Mouse (Mus musculus) liver, adult 2 months (tissue): ENCODE results near the gene Mpg. TPM values are rescaled to one million over a fixed set of nuclear protein-coding genes. Genes with fewer than 3 reads are reported as not detected.

ENCODE experiments used
- DNase-seq: peaks from one replicate; pipeline ENCODE4 v3.0.0-alpha.2; 2011; ENCODE audit warnings: low read depth, low spot score; ENCODE audit errors: extremely low read depth
- H3K27ac ChIP-seq: fragments of 200-500 bp; replicated peaks from 2 replicates; pipeline ENCODE4 v1.5.1; 2012; ENCODE audit warnings: low read depth, mild to moderate bottlenecking, control low read depth, inconsistent platforms, low read length; ENCODE audit not compliant: insufficient read depth
- H3K27me3 ChIP-seq: fragments of 200-500 bp; 2 replicates; pipeline ENCODE4 v1.6.1; 2012; ENCODE audit warnings: mild to moderate bottlenecking, moderate library complexity, low read length, inconsistent platforms; ENCODE audit not compliant: control insufficient read depth, insufficient read depth
- H3K36me3 ChIP-seq: fragments of 200-500 bp; 2 replicates; pipeline ENCODE4 v1.6.1; 2012; ENCODE audit warnings: low read length, inconsistent platforms; ENCODE audit not compliant: control insufficient read depth, insufficient read depth
- H3K4me1 ChIP-seq: fragments of 200-500 bp; 2 replicates; pipeline ENCODE4 v1.6.1; 2011; ENCODE audit warnings: low read length; ENCODE audit not compliant: control insufficient read depth, insufficient read depth
- H3K4me3 ChIP-seq: fragments of 200-500 bp; 2 replicates; pipeline ENCODE4 v1.5.1; 2011; ENCODE audit warnings: low read depth, mild to moderate bottlenecking, control low read depth, low read length, moderate library complexity; ENCODE audit not compliant: insufficient read depth
- H3K79me2 ChIP-seq: fragments of 200-500 bp; 2 replicates; pipeline ENCODE4 v1.6.1; 2012; ENCODE audit warnings: inconsistent platforms, mild to moderate bottlenecking, low read length, moderate library complexity; ENCODE audit not compliant: control insufficient read depth, insufficient read depth
- H3K9ac ChIP-seq: fragments of 200-500 bp; 2 replicates; pipeline ENCODE4 v1.6.1; 2012; ENCODE audit warnings: low read depth, mild to moderate bottlenecking, control low read depth, inconsistent platforms, low read length
- CTCF ChIP-seq: fragments of 200-500 bp; IDR thresholded peaks from 2 replicates; pipeline ENCODE4 v1.5.1; 2011; ENCODE audit warnings: low read depth, low read length, control low read depth
- POLR2A ChIP-seq: fragments of 200-500 bp; IDR thresholded peaks from 2 replicates; pipeline ENCODE4 v1.6.1; 2011; ENCODE audit warnings: low read length, control low read depth; ENCODE audit not compliant: insufficient read depth; ENCODE audit errors: extremely low read depth
- WGBS: fragments of 180-500 bp; shearing (Covaris S2); methylation state at CpG from one replicate; pipeline ENCODE4 v1.1.7; 2018; 5-methylcytosine and 5-hydroxymethylcytosine counted together
- polyA plus RNA-seq: library from polyadenylated mRNA; depleted of rRNA; stranded (reverse); fragments of >200 nt; gene quantifications from 2 replicates; pipeline ENCODE4 v1.2.3, GENCODE M21; 2012
- total RNA-seq: library from RNA; depleted of rRNA; stranded (reverse); fragments of >200 nt; gene quantifications from 2 replicates; pipeline ENCODE4 v1.2.3, GENCODE M21; 2014

The Mpg gene
- total and polyA plus RNA-seq, 2 experiments, result 9.1 to 10.3 TPM

DNA sequence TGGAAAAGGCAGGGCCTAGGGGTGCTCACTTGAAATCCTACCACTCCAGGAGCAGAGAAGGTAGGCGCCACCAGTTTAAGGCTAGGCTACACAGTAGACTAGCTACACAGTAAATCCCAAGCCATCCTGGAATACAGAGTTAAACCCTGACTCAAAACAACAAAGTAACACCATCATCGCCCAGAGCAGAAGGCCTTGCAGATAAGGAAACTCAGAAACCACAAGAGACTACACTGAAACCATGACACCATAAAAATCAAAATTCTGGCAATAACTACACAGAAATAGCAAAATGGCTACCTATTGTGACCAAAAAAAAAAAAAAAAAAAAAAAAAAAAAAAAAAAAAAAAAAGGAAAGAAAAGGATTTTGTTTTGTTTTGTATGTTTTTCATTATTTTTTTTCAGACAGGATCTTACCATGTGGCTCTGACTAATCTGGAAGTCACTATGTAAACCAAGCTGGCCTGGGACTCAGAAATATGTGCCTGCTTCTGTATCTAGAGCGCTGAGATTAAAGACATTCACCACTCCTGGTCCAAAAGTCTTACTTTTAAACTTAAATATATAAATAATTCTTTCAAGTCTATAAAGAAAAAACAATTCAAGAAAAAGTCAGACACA lies 38.9 kb downstream of the Mpg start:
- H3K4me3 ChIP-seq, result no peak overlapping the region
- no peak overlapping the region for H3K9ac ChIP-seq
- peaks cover 11% of the 10 kb centered on the region for H3K36me3 ChIP-seq
- H3K4me1 ChIP-seq, result no peaks in the 10 kb centered on the region; the same call in 1 of the 2 replicates
- WGBS, result 96% methylated on average over 3 of the region's 3 CpGs
- H3K27ac ChIP-seq, result no peak overlapping the region
- H3K27me3 ChIP-seq, result no peaks in the 10 kb centered on the region
- DNase-seq, result no peak
- no peak for TF ChIP-seq POLR2A
- H3K79me2 ChIP-seq, result peaks cover 9% of the 10 kb centered on the region; the same call in 1 of the 2 replicates

DNA sequence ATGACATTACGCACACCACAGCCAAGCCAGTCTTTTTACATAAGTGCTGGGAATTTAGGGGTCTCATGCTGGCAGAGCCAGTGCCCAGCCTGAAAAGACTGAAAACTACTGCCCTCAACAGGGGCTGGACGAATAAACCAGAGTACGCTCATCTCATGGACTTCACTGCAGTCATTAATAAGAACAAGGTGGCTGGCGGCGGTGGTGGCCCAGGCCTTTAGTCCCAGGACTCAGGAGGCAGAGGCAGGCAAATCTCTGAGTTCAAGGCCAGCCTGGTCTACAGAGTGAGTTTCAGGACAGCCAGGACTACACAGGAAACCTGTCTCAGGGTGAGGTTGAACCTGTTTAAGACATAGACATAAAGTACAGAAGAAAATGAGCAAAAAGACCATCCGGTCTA lies 39.9 kb downstream of the Mpg start:
- no peak for DNase-seq
- no peak overlapping the region for H3K4me3 ChIP-seq
- no peak for TF ChIP-seq POLR2A
- no peak for TF ChIP-seq CTCF
- H3K79me2 ChIP-seq, result peaks cover 9% of the 10 kb centered on the region; the same call in 1 of the 2 replicates
- H3K4me1 ChIP-seq, result no peaks in the 10 kb centered on the region; the same call in 1 of the 2 replicates
- H3K27me3 ChIP-seq, result no peaks in the 10 kb centered on the region
- peaks cover 8% of the 10 kb centered on the region for H3K36me3 ChIP-seq
- WGBS, result 98% methylated on average over 6 of the region's 6 CpGs
- no peak overlapping the region for H3K27ac ChIP-seq
- no peak overlapping the region for H3K9ac ChIP-seq

DNA sequence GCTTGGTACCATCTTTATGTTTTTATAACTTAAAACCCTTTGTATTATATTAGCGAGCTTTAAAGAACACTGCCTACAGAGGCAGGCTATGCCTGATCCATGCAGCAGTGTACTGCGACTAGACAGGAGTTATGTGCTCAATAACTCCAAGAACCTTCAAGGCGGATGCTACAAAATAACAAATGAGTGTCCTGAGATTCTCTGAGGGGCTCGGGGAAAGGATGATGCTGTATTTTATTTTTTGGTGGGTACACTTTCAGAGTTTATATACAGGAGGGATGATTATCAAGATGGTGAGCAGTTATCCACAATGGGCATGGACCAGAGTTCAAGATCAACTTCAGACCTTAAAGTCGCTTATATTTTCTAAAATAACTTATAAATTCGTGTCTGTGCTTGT lies 40.5 kb downstream of the Mpg start:
- TF ChIP-seq CTCF (no peak), POLR2A (no peak)
- H3K79me2 ChIP-seq, result peaks cover 9% of the 10 kb centered on the region; the same call in 1 of the 2 replicates
- peak overlapping the region; percentile 91; the same call in 1 of the 2 replicates for H3K9ac ChIP-seq
- H3K4me3 ChIP-seq, result peak overlapping the region; percentile 97
- H3K27ac ChIP-seq, result peak overlapping the region; percentile 73; the same call in 1 of the 2 replicates
- H3K36me3 ChIP-seq, result peaks cover 4% of the 10 kb centered on the region
- H3K27me3 ChIP-seq, result no peaks in the 10 kb centered on the region
- H3K4me1 ChIP-seq, result no peaks in the 10 kb centered on the region; the same call in 1 of the 2 replicates
- 28% methylated on average over 6 of the region's 6 CpGs for WGBS
- DNase-seq, result peak; percentile 1

DNA sequence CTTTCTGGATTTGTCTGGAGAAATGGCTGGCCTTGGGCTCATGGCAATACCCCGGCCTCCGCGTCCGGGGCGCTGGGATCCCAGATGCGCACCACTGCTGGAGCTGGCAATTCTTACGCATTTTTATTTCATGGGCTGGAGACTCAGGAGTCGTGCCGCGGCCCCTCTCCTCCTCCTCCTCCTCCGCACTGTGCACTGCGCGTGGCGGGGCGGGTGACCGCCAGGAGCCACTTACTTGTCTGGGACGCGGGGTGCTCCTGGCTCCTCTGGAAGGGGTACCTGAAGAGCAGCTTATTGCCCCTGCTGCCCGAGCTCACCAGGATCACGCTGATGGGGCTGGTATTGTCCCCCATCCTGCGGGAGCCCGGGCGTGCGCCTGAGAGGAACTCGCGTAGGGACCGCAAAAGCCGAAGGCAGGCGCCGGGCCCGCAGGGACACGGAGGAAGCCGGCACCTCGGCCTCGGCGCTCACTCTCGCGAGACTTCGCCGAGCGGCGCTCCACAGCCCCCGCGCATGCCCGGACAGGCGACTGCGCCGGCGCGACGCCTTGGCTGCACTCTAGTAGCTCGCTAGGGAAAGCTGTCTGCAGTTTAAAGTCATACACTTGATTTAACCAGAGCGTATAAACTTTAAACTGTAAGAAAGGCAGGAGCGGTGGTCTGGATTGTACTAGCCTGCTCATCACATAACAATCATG lies 41.0 kb downstream of the Mpg start, which contains the start of gene Nprl3:
Nprl3 (minus strand) TSS at position 520 of the 697 bp plus-strand sequence.
- peak; percentile 79 for TF ChIP-seq POLR2A
- TF ChIP-seq CTCF, result no peak
- peak within 1 kb of the TSS; percentile 97 for H3K4me3 ChIP-seq
- peak within 1 kb of the TSS; percentile 91 for H3K9ac ChIP-seq
- H3K27me3 ChIP-seq, result no peaks in the 10 kb centered on the region
- H3K4me1 ChIP-seq, result no peaks in the 10 kb centered on the region; the same call in 1 of the 2 replicates
- DNase-seq, result peak; percentile 74
- no peaks in the 10 kb centered on the region; the same call in 1 of the 2 replicates for H3K36me3 ChIP-seq
- peaks cover 9% of the 10 kb centered on the region; the same call in 1 of the 2 replicates for H3K79me2 ChIP-seq
- H3K27ac ChIP-seq, result peak within 1 kb of the TSS; percentile 73
- WGBS, result under 1% methylated on average over 54 of the region's 54 CpGs

DNA sequence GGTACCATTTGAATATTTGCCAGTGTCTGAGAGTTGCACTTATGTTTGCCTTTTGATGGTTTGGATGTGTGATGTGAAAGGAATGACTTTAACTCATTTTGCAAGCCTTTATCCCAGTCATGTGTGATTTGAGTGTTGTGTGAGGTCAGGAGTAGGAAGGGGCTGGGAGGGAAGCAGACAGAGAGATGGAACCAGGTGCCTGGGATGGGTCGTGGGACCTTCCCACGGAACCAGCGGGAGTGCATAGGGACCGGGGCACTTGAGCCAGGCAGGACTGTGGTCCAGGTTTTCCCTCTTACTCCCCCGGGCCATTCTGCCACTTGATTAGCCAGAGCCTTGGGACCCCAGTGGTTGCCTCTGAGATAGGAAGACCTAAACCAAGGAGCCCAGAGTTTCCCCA lies 41.7 kb downstream of the Mpg start:
- no peak overlapping the region for H3K4me3 ChIP-seq
- H3K9ac ChIP-seq, result no peak overlapping the region
- H3K27me3 ChIP-seq, result no peaks in the 10 kb centered on the region
- TF ChIP-seq CTCF, result no peak
- TF ChIP-seq POLR2A, result no peak
- WGBS, result 35% methylated on average over 5 of the region's 5 CpGs
- no peaks in the 10 kb centered on the region for H3K36me3 ChIP-seq
- no peak for DNase-seq
- no peaks in the 10 kb centered on the region; the same call in 1 of the 2 replicates for H3K4me1 ChIP-seq
- H3K79me2 ChIP-seq, result peaks cover 9% of the 10 kb centered on the region; the same call in 1 of the 2 replicates
- H3K27ac ChIP-seq, result no peak overlapping the region
